Mouse (Mus musculus) hindlimb bud, embryonic 11.5 days (tissue): ENCODE data around the gene Tmem19.

Source experiments
- DNase-seq: peaks from one replicate; pipeline ENCODE4 v3.0.0-alpha.2; 2012; ENCODE audit warnings: low read depth, low spot score; ENCODE audit errors: extremely low spot score

The Tmem19 gene

DNA sequence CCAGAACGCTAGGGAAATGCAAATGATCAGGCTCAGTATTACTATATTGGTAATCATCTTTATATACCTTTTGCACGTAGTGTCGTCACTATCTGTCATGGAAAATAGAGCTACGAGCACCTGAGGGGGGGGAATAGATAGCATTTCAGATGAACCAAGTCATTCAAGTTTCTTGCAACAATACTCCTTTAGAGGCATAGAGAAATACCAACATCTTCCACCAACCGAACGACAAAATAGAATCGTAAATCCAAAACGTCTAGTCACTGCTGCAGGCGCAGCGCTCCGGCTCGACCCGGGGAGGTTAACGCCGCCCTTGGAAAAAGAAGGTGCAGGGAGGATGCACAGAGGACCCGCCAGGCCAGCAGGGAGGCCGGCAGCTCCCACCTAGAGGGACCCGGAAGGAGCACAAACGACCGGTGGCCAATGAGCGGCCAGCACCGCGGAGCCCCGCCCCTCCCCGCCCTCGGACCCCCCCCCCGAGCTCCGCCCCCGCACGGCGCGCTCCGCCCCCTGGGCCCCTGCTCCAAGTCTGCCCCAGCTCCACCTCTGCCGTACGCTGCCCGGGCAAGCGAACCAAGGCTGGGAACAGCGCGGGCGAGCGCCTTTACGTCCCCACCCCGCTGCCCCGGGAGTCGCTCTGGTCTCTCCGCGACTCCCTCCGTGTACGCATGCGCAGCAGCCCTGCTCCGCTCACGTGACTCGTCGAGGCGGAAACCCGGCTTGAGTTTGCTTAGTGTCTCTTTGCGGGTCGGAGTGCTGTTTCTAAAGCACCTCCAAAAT, at the start of gene Tmem19:
Tmem19 (minus strand) TSS at position 662 of the 783 bp plus-strand sequence.
- DNase-seq = peak; percentile 86

DNA sequence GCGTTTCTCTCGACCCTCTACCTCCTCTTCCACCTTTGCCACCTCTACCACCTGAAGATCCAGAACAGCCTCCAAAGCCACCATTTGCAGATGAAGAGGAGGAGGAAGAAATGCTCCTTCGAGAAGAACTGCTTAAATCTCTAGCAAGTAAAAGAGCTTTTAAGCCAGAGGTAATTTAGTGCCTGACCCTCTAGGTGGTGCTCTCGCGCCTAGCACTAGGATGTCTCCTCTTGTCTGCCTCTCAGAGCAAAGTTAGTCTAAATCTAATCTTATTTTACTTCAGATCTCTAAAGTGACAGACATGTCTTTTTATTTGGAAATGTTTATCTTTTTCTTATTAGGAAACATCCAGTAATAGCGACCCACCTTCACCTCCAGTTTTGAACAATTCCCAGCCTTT, 44.1 kb upstream of the Tmem19 start:
- peak; percentile 26 for DNase-seq

DNA sequence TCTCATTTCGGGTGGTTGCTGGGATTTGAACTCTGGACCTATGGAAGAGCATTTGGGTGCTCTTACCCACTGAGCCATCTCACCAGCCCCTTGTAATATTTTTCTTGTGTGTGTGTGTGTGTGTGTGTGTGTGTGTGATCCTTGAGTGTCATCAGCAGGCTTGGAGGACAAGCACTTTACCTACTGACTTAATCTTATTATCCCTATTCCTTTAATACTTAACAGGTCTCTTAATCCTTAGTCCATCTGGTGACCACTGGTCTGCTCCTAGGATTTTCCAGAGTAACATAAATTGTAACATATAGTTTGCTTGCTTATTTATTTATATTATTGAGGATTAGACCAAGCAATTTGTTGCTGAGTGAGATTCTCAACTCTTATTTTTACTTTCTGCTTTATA, 29.6 kb upstream of the Tmem19 start:
- no peak for DNase-seq

DNA sequence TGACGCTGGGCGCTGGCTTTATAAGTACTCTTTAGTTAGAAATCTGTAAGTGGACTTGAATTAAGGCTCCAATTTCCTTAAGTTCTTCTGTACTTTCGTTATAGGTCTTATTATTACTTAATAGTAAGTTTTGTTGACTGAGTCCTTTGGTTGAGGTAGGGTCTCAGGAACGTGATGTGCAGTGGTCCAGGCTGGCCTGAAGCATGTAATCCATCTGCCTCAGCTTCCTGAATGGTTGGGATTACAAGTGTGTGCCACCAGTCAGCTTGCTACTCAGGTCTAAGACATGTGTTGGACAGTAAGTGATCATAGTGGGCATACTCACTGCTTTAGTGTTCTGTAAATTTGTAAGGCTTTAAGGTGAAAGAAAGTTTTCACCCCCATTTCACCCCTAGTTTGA, 28.8 kb upstream of the Tmem19 start:
- no peak for DNase-seq

DNA sequence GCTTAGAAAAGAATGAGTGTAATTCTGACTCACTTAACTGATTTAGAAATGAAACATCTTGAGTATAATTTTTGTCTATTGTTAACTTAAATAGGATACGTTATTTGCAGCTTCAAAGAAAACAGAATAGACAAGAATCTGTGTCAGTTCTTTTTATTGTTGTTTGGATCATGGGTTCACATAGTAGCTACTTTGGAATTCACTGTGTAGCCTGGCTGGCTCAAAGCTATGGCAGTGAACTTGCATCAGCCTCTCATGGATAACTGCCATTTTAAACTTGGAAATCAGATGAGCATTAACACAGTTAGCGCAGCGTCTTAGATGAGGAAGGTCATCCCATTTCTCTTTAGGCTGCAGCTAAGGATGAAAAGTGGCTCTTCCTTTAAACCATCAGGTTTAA, 25.6 kb upstream of the Tmem19 start:
- no peak for DNase-seq

DNA sequence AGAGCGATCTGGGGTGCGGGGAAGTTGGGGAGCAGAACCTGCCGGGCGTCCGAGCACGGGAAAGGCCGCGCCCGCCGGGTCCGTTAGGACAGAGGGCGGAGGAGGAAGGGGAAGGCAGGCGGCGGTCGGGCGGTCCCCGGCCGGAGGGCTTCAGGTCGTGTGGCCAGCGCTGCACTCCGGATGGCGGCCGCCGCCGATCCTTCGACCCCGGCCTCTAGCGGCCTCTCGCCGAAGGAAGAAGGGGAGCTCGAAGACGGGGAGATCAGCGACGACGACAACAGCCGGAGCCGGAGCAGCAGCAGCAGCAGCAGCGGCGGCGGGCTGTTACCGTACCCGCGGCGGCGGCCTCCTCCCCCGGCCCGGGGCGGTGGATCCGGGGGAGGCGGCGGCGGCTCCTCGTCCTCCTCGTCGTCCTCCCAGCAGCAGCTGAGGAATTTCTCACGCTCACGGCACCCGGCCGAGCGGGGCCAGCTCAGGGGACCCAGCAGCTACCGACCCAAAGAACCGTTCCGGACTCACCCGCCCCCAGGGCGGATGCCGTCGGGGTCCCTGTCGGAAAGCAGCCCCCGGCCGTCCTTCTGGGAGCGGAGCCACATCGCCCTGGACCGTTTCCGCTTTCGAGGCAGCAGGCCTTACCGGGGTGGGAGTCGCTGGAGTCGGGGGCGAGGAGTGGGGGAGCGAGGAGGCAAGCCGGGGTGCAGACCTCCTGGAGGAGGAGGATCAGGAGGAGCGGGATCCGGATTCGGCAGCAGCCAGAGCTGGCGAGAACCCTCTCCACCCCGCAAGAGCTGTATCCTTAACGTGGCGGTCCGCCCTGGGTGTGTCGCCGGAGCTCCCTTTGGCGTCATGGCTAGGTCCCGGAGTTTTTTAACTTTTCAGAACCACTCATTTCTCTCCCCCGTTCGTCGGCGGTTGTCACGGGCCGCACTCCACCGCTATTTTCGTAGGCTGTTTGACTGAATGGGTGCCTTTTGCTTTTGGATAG, 23.0 kb upstream of the Tmem19 start:
- DNase-seq = no peak

DNA sequence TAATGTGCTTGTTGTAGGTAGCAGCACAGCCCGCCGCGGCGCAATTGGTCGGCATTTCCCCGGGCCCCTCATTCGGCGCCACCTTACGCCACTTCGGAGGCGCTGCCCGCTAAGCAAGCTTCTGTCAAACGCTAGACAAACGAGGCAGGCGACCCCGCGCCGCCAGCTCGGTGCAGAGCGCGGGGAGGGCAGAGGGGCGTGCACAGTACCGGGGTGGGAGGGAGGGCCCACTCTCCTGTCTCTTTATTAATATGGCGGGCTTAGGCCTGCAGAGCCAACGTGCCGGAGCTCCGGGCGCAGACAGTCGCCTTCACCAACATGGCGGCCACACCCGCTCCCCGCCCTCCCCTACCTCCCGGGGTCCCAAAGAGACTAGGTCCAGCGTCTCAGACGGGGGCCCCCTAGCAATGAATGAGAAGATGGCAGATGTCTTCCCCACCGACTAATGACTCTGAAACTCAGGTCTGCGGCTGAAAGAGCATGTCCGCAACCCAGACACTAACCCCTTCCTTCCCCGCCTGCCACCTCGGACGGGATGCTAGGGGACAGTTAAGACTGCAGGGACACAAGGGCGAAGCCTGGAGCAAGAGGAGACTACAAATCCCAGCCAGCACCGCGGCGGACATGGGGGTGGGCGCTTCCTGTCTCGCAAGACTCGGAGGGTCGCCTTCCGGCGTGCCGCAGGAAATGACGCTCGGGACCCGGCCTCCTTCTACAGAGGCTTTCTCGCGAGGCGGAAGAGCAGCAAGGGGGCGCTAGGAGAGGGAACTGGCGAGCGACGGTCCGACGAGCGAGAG, 22.1 kb upstream of the Tmem19 start, which contains the start of the genes Thap2 and Zfc3h1:
Thap2 (minus strand) TSS at position 223 of the 797 bp plus-strand sequence.
Zfc3h1 (plus strand) TSS at position 739 of the 797 bp plus-strand sequence.
- peak; percentile 90 for DNase-seq

DNA sequence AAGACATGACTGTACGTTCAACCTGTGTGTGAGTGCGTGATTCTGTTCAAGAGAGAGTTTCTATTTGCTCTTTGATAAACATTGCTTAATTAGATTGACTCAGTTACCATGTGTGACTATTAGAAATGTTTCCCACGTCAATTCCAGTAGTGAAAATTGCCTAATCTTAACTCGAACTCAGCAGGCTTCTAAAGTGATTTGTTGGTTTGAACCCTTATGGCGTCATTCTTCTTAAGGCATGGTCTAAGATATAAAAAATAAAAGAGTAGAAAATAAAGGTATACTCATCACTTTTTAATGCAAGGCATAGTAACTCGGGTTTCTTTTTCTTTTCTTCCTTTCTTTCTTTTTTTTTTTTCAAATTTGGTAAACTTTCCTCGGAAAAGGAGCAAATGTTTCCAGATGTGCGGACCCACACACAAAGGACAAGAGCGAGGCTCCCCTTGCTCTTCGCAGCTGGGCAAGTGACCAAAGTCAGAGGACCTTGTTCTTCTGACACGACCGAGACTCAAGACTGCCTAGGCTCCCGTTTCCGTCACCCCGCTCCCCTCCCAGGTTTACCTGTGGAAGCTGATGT, 21.4 kb upstream of the Tmem19 start:
- DNase-seq = peak; percentile 52

DNA sequence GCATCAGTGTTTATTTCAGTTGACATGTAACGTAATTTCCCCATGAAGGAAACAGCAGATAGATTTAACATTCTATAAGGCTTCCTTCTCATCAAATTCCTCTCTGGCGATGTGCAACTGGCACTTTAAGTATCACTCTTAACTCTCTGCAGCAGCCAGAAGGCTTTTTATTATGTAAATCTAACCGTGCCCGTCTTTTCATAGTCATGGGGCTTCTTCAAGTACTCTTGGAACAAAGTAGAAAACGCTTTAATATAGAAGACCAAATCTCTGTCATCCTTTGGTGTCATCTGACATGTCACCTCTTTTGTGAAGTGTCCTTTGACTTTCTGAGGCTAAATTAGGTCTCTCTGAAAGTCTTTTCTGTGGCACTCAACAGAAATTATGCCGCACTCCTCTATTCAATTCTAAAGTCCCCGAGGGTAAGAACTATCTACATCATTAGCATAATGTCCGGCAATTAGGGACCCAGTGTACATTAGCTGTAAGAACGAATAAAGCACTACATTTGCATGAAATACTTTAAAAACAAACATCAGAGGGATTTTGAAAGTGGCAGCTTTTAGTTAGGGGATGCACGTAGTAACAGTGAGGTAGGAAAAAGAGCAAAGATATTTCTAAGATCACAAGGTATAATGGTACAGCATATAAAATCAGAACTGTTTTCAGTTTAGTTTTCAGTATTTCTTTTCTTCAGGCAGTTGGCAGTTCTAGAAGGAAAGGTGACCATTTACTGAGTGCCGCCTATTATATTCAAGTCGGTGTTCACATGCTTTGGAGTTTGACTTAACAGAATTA, 20.7 kb upstream of the Tmem19 start:
- DNase-seq = no peak

DNA sequence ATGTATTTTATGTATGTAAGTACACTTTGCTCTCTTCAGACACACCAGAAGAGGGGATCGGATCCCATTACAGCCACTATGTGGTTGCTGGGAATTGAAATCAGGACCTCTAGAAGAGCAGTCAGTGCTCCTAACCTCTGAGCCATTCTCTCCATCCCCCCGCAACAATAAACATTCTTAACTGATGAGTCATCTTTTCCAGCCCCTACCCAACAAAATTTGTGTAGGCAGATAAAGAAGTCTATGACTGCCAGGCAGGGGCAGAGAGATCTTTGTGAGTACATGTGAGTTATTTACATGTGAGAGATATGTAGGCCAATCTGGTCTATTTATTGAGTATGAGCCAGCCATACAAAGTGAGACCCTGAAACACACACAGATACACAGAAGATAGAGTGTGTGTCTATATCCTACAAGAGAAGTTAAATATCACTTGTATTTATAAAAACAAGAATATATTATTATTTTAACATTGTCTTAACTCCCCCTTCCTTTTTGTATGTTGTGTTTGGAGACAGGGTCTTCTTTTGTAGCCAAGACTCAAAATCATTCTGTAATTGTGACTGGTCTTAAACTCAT, 19.3 kb upstream of the Tmem19 start:
- no peak for DNase-seq

DNA sequence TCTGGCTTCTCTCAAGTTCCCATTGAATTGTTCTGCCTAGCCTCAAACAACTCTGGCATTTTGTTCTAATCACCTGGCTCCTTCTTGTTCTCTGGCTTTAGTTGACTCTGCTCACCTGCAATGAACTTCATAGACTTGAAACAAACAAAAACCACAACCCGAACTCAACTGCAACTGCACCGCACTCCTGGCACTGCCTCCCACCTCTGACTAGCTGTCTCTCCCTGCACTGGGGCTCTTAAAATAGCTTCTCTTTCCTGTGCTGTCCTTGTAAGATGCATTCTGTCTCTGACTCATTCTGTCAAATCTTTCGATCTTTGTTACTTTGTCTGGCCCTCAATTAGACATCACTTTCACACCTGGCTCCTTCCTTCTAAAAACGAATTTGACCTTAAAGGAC, 850 bp upstream of the Tmem19 start:
- DNase-seq = no peak

DNA sequence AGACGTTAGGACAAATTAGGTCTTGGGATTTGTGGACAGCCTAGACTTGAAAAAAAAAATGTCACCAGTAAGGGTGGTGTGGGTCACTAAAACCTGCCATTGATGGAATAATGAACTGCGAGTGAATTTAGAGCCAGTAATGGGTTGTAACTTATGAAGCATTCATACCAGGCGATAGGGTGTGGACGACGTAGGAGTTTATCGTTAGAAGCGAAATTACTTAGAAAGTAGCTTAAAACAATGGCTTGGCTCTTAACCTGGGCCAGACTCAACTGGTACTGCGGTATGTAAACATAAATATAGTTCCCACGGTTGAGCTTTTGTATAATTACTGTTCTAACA, 293 bp upstream of the Tmem19 start:
- no peak for DNase-seq

DNA sequence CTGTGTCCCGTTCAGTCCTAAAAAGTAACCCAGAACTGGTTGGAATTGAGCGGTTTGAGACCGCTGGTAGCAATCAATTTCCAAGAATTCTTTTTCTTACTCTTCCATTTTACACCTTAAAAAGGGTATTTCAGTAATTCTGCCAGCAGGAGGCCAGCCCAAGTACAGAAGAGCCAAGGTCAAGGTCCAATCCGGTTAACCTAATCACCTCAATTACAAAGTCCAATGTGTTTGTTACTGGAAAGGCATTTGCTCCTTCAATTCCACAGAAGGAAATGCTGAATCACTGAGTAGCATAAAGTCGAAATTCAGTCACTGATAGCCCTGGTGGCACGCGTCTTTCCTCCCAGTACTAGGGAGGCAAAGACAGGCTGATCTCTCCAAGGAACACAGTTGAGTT, 3.2 kb downstream of the Tmem19 start:
- DNase-seq = no peak

DNA sequence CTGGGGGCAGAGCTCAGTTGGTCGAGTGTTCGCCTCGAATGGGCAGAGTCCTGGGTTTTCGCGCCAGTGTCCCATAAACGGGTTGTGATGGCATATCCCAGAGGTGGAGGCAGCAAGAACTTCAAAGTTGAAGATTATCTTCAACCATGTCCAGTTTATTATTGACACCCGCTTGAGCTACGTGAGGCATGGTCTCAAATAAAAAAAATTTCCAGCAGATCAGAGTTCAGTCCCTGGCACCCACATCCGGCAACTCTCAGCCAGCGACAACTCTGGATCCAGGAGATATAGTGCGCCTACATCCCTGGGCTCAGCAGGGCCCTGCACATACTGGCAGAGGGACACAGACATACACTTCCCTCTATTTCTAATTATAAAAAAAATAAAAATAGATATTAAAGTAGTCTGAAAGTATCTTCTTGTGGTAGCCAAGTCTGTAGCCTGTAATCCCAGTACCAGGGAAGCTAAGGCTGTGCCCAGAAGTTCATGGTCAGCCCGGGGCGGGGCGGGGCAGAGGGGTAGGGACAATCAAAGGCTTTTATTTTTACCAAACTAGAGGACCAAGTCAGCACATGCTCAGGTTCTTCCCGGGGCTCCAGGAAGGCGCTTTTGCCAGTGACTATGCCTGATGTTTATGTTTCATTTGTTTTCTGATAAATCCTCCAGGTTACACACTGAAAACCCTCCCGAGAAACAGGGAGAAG, 3.9 kb downstream of the Tmem19 start:
- DNase-seq = no peak

DNA sequence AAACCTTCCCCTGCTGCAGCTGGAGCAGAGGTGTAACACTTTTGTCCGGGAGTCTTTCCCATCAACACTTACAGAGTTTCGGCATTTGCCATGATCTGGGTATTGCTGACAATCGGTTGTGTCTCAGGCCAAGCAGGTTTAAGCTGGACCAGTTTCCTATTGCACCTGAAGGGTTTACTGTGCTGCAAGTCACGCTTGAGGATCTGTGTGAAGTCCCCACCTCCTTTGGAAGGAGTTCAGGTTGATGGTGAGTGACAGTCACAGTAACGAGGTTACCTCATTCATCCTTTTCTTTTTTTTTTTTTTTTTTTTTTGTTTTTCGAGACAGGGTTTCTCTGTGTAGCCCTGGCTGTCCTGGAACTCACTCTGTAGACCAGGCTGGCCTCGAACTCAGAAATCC, 6.2 kb downstream of the Tmem19 start:
- no peak for DNase-seq

DNA sequence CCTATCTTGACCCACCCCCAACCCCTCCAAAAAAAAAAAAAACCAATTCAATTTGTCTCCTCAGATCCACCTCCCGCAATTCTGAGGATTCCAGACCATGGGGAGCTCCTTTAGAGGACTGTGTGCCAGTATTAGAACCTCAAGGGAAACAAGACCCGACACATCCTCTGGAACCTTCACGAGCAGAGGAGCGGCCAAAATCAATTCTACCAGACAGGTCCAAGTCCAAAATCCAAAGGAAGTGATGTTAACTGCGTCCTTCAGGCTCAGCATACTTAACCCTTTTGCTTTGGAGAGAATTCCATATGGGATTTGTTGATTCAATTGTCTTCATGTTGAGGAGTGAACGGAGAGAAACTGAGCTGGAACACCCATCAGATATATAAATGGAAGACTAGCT, 7.3 kb downstream of the Tmem19 start:
- no peak for DNase-seq

DNA sequence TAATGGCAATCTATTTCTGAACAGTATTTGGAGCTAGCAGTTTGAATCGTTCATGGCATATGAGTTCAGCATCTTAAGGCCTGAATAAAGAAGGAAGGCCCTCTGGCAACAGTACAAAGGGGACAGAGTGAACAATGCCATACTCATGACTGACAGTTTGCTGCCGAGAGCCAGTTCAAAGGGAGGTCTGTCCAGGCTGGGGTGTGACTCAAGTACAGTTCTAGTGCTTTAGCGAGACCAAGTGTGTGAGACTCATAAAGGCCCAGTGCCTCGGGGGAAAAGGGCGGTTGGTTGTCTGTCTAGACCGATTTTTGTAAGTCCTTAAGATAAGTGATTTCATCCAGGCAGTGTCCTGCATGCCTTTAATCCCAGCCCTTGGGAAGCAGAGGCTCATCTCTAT, 7.7 kb downstream of the Tmem19 start:
- no peak for DNase-seq

DNA sequence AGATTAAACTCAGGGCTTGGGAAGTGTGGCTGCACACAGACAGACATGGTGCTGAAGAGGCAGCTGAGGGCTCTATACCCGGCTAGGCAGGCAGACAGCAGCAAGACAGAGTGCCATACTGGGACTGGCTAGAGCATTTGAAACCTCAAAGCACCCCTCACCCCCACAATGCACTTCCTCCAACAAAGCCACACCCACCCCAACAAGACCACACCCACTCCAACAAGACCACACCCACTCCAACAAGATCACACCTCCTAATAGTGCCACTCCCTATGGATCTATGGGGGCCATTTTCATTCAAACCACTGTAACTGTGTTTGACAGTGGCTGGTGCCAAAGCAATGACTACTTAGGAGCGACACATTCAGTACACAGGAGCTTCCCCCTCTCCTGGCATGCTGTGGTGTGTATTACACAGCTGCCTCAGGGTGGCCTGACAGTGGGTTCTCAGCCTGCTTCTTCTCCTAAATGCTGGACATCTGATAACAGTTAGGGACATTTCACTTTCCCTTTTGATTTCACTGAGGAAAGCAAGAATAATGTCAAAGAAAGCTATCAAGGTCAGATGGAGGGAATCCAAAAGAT, 11.4 kb downstream of the Tmem19 start:
- no peak for DNase-seq

DNA sequence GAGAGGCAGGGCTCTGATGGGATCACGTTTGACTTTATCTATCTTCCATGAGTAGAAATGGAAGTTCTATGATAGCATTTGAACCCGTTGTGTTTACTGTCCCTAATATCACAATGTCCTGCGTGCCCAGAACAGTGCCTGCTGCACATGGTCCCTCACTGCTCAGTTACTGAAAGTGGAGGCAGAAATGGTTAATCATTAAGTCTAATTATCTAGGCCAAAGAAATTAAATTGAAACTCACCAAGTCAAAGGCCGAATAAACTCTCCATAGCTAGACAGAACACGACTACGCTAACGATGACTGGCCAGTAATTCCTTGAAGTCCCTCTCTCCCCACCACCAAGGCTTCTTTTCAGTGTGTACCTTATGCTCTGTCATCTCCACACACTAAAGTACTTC, 12.8 kb downstream of the Tmem19 start:
- DNase-seq = no peak
